Mouse (Mus musculus): ENCODE measurements at regions not wholly inside any gene's neighbourhood (a gene's known extent, or its start where the extent isn't known, plus 50 kb on each side); places are given as distances from the start of the nearest gene placed in this dataset.

- H3K4me3 ChIP-seq (ENCODE audit: low read depth, low read length): no peak overlapping the region
- H3K9ac ChIP-seq (replicated peaks; ENCODE audit: low read length, poor library complexity, severe bottlenecking): no peak overlapping the region
- no peak overlapping the region for H3K4me2 ChIP-seq (ENCODE audit: low read depth, low read length, poor library complexity, severe bottlenecking)
- WGBS: 34% methylated on average over 7 of the region's 7 CpGs
- H3K9me3 ChIP-seq (ENCODE audit: low read length): no peaks in the 10 kb centered on the region
- peaks cover 1% of the 10 kb centered on the region; the same call in 1 of the 2 replicates for H3K27me3 ChIP-seq (ENCODE audit: insufficient read depth, low read length)
- DNase-seq (ENCODE audit: low spot score) (no peak), ATAC-seq (ENCODE audit: low FRiP score) (no peak)
- peaks cover 10% of the 10 kb centered on the region; the same call in 1 of the 2 replicates for H3K4me1 ChIP-seq (ENCODE audit: insufficient read depth, low read length)
- H3K27ac ChIP-seq (ENCODE audit: low read depth, low read length): no peak overlapping the region
- no peak for TF ChIP-seq CTCF (IDR thresholded peaks at IDR 0.05)
- H3K36me3 ChIP-seq (ENCODE audit: insufficient read depth, low read length): no peaks in the 10 kb centered on the region
Measured at GRCm38 (mm10) chr8:92747086-92747485, 73.0 kb downstream of the Irx6 start.

GRCm38 (mm10) chr8:92747951-92748350, 73.9 kb downstream of the Irx6 start:
- Histone ChIP-seq H3K4me1 (ENCODE audit: insufficient read depth, low read length) (peaks cover 7% of the 10 kb centered on the region; the same call in 1 of the 2 replicates), H3K4me2 (ENCODE audit: low read depth, low read length, poor library complexity, severe bottlenecking) (no peak overlapping the region), H3K4me3 (ENCODE audit: low read depth, low read length) (no peak overlapping the region), H3K9ac (replicated peaks; ENCODE audit: low read length, poor library complexity, severe bottlenecking) (no peak overlapping the region), H3K36me3 (ENCODE audit: insufficient read depth, low read length) (no peaks in the 10 kb centered on the region), H3K9me3 (ENCODE audit: low read length) (no peaks in the 10 kb centered on the region), H3K27me3 (ENCODE audit: insufficient read depth, low read length) (no peaks in the 10 kb centered on the region), H3K27ac (ENCODE audit: low read depth, low read length) (no peak overlapping the region)
- DNase-seq (ENCODE audit: low spot score) (peak; percentile 11), ATAC-seq (ENCODE audit: low FRiP score) (no peak)
- WGBS: 17% methylated on average over 6 of the region's 6 CpGs
- no peak for TF ChIP-seq CTCF (IDR thresholded peaks at IDR 0.05)

DNA sequence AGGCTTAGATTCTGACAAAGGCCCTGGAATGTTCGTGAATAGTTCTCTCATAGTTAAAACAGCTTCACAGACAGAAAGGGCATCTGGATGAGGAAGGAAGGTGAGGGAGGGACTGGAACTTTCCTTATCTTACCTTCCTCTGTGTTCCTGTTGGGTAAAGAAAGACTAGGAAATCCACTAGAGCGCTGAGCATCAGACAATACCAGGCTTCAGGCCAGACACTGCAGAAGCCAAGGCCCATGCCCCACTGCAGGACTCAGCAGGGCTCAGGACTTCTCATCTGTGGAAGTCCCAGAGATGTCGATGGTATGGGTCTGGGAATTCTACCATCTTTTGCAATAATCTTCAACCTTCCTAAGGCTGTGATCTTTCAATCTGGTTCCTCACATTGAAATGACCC, 67.2 kb upstream of the Mmp2 start:
- ATAC-seq (ENCODE audit: low FRiP score): no peak
- Histone ChIP-seq H3K9ac (replicated peaks; ENCODE audit: low read length, poor library complexity, severe bottlenecking) (no peak overlapping the region), H3K4me3 (ENCODE audit: low read depth, low read length) (no peak overlapping the region), H3K4me2 (ENCODE audit: low read depth, low read length, poor library complexity, severe bottlenecking) (no peak overlapping the region), H3K4me1 (ENCODE audit: insufficient read depth, low read length) (no peaks in the 10 kb centered on the region), H3K9me3 (ENCODE audit: low read length) (no peaks in the 10 kb centered on the region), H3K27ac (ENCODE audit: low read depth, low read length) (no peak overlapping the region), H3K27me3 (ENCODE audit: insufficient read depth, low read length) (no peaks in the 10 kb centered on the region), H3K36me3 (ENCODE audit: insufficient read depth, low read length) (no peaks in the 10 kb centered on the region)
- WGBS: 88% methylated on average over 3 of the region's 3 CpGs
- TF ChIP-seq CTCF (IDR thresholded peaks at IDR 0.05): no peak
- no peak for DNase-seq (ENCODE audit: low spot score)

GRCm38 (mm10) chr8:92760933-92761332, 66.2 kb upstream of the Mmp2 start:
- Histone ChIP-seq H3K4me2 (ENCODE audit: low read depth, low read length, poor library complexity, severe bottlenecking) (no peak overlapping the region), H3K9me3 (ENCODE audit: low read length) (no peaks in the 10 kb centered on the region), H3K27me3 (ENCODE audit: insufficient read depth, low read length) (no peaks in the 10 kb centered on the region), H3K4me1 (ENCODE audit: insufficient read depth, low read length) (no peaks in the 10 kb centered on the region), H3K27ac (ENCODE audit: low read depth, low read length) (no peak overlapping the region), H3K9ac (replicated peaks; ENCODE audit: low read length, poor library complexity, severe bottlenecking) (no peak overlapping the region), H3K36me3 (ENCODE audit: insufficient read depth, low read length) (no peaks in the 10 kb centered on the region), H3K4me3 (ENCODE audit: low read depth, low read length) (no peak overlapping the region)
- ATAC-seq (ENCODE audit: low FRiP score): no peak
- WGBS: 93% methylated on average over 6 of the region's 6 CpGs
- TF ChIP-seq CTCF (IDR thresholded peaks at IDR 0.05): no peak
- no peak for DNase-seq (ENCODE audit: low spot score)

GRCm38 (mm10) chr8:92761959-92762600, 65.0 kb upstream of the Mmp2 start:
- 19% methylated on average over 18 of the region's 18 CpGs for WGBS
- Histone ChIP-seq H3K9ac (replicated peaks; ENCODE audit: low read length, poor library complexity, severe bottlenecking) (no peak overlapping the region), H3K4me2 (ENCODE audit: low read depth, low read length, poor library complexity, severe bottlenecking) (no peak overlapping the region), H3K27me3 (ENCODE audit: insufficient read depth, low read length) (no peaks in the 10 kb centered on the region), H3K9me3 (ENCODE audit: low read length) (no peaks in the 10 kb centered on the region), H3K4me3 (ENCODE audit: low read depth, low read length) (no peak overlapping the region), H3K36me3 (ENCODE audit: insufficient read depth, low read length) (no peaks in the 10 kb centered on the region), H3K27ac (ENCODE audit: low read depth, low read length) (no peak overlapping the region), H3K4me1 (ENCODE audit: insufficient read depth, low read length) (0 out of 2 replicates have a peak, but pooled peaks cover 3% of the 10 kb centered on the region)
- TF ChIP-seq CTCF (IDR thresholded peaks at IDR 0.05): no peak
- DNase-seq (ENCODE audit: low spot score) (no peak), ATAC-seq (ENCODE audit: low FRiP score) (no peak)

- DNase-seq (ENCODE audit: low spot score): no peak
- ATAC-seq (ENCODE audit: low FRiP score): no peak
- no peaks in the 10 kb centered on the region for H3K9me3 ChIP-seq (ENCODE audit: low read length)
- no peak for TF ChIP-seq CTCF (IDR thresholded peaks at IDR 0.05)
- whole genome bisulfite sequencing: 70% methylated on average over 14 of the region's 14 CpGs
- no peak overlapping the region for H3K9ac ChIP-seq (replicated peaks; ENCODE audit: low read length, poor library complexity, severe bottlenecking)
- no peak overlapping the region for H3K4me2 ChIP-seq (ENCODE audit: low read depth, low read length, poor library complexity, severe bottlenecking)
- H3K27ac ChIP-seq (ENCODE audit: low read depth, low read length): no peak overlapping the region
- H3K27me3 ChIP-seq (ENCODE audit: insufficient read depth, low read length): no peaks in the 10 kb centered on the region
- no peaks in the 10 kb centered on the region for H3K36me3 ChIP-seq (ENCODE audit: insufficient read depth, low read length)
- H3K4me3 ChIP-seq (ENCODE audit: low read depth, low read length): no peak overlapping the region
- H3K4me1 ChIP-seq (ENCODE audit: insufficient read depth, low read length): no peaks in the 10 kb centered on the region
Measured at GRCm38 (mm10) chr8:92771856-92772650, 55.0 kb upstream of the Mmp2 start.

Measured in midbrain, postnatal 0 days (tissue).